Mouse (Mus musculus) limb, embryonic 13.5 days (tissue): Measurements from ENCODE around the gene Rnf144b. TPM values are rescaled to one million over a fixed set of nuclear protein-coding genes. Genes with fewer than 3 reads are reported as not detected.

Source experiments
- ATAC-seq: fragments of 200-750 bp; cut with Nextera tagmentation; 2 replicates; pipeline ENCODE4 v1.8.0; 2017; ENCODE audit warnings: low read depth, moderate number of reproducible peaks, moderate TSS enrichment; ENCODE audit not compliant: low FRiP score
- H3K27ac ChIP-seq: fragments of 300-500 bp; sonication (generic); 2 replicates; pipeline ENCODE4 v1.5.1; 2015; ENCODE audit warnings: inconsistent platforms, mild to moderate bottlenecking, moderate library complexity
- H3K27me3 ChIP-seq: fragments of 300-500 bp; sonication (generic); 2 replicates; pipeline ENCODE4 v1.6.1; 2015; ENCODE audit warnings: mild to moderate bottlenecking, inconsistent platforms
- H3K36me3 ChIP-seq: fragments of 300-500 bp; sonication (generic); 2 replicates; pipeline ENCODE4 v1.6.1; 2015; ENCODE audit warnings: inconsistent platforms, mild to moderate bottlenecking, moderate library complexity
- H3K4me1 ChIP-seq: fragments of 300-500 bp; sonication (generic); 2 replicates; pipeline ENCODE4 v1.6.1; 2015; ENCODE audit warnings: inconsistent platforms
- H3K4me2 ChIP-seq: fragments of 300-500 bp; sonication (generic); replicated peaks from 2 replicates; pipeline ENCODE4 v1.6.1; 2015; ENCODE audit warnings: inconsistent platforms, mild to moderate bottlenecking, moderate library complexity
- H3K4me3 ChIP-seq: fragments of 300-500 bp; sonication (generic); 2 replicates; pipeline ENCODE4 v1.5.1; 2015; ENCODE audit warnings: moderate library complexity, mild to moderate bottlenecking, inconsistent platforms
- H3K9ac ChIP-seq: fragments of 300-500 bp; sonication (generic); 2 replicates; pipeline ENCODE4 v1.6.1; 2015; ENCODE audit warnings: mild to moderate bottlenecking, inconsistent platforms
- H3K9me3 ChIP-seq: fragments of 300-500 bp; sonication (generic); 2 replicates; pipeline ENCODE4 v1.6.1; 2016; ENCODE audit warnings: inconsistent platforms
- WGBS: fragments of 180-500 bp; shearing (Covaris S2); methylation state at CpG from one replicate; pipeline ENCODE4 v1.1.7; 2015; 5-methylcytosine and 5-hydroxymethylcytosine counted together
- polyA plus RNA-seq: library from polyadenylated mRNA; unstranded; fragments of >200 nt; fragmentation: Nextera tagmentation; extraction: Ambion mirVana; gene quantifications from 2 replicates; pipeline ENCODE4 v1.2.1, GENCODE M21; 2015

Rnf144b gene
- polyA plus RNA-seq, 1 experiment from 2014 or later, result 2.0 TPM

DNA sequence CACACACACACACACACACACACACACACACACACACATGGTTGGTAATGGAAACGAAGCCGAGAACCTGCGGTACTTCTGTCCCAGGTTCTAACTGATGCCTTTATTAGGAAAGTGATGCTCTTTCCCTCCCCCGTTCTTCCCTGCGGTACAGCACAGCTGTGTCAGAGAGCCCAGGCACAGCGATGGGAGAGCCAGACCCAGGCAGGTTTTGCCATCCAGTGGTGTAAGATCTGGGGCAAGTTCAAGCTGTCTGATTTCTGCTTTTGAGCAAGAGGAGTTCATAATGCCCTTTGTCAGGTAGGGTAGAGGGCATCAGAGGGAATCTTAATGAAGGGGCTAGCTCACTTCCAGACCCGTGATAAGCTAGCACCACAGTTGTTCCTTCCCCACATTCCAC is 89.1 kb downstream of the Rnf144b start:
- no peaks in the 10 kb centered on the region for H3K27me3 ChIP-seq
- no peak overlapping the region for H3K4me3 ChIP-seq
- no peak overlapping the region for H3K9ac ChIP-seq
- 75% methylated on average over 7 of the region's 7 CpGs for WGBS
- ATAC-seq, result no peak
- peaks cover 15% of the 10 kb centered on the region for H3K4me1 ChIP-seq
- peaks cover under 1% of the 10 kb centered on the region; the same call in 1 of the 2 replicates for H3K9me3 ChIP-seq
- H3K4me2 ChIP-seq, result no peak overlapping the region
- H3K27ac ChIP-seq, result peak overlapping the region; percentile 56
- no peaks in the 10 kb centered on the region for H3K36me3 ChIP-seq

DNA sequence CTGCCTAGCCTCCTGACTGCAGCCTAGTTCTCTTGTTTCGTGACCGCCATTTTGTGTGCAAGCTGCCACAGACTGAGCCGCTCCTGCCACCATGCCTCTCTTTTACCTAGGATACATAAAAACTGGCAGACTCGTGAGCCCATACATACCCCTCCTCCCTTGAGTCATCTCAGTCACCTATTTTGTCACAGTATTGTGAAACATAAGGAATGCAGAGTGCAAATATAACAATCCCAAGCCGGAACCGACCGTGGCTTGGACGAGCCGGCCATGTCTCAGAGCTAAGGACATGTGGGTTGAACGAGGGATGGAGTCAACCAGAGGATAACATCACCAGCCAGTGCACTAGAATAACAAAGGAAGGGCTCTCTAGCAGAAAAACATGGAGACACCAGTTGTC is 91.4 kb downstream of the Rnf144b start:
- H3K27ac ChIP-seq, result no peak overlapping the region
- no peaks in the 10 kb centered on the region for H3K36me3 ChIP-seq
- no peaks in the 10 kb centered on the region for H3K27me3 ChIP-seq
- H3K4me1 ChIP-seq, result peaks cover 15% of the 10 kb centered on the region
- 94% methylated on average over 10 of the region's 10 CpGs for WGBS
- no peak overlapping the region for H3K4me3 ChIP-seq
- no peaks in the 10 kb centered on the region for H3K9me3 ChIP-seq
- ATAC-seq, result no peak
- no peak overlapping the region for H3K4me2 ChIP-seq
- H3K9ac ChIP-seq, result no peak overlapping the region

DNA sequence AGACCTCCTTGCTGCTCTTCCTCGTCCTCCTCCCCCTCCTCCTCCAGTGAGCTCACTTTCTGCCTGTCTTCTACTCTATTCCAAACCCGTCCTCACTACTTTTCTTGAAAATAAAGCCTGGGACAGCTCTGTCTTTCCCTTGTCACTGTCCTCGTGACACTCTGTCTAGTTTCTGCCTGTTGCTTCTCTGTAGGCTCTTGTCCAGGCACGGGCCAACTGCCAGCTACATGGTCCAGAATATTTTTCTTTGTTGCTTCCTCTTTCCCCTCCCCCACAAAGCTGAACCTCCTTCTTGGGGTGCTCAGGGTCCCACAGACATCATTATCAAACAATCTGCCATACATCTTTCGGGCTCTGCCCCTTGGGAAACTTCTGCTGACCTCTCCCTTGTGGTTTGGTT is 92.4 kb downstream of the Rnf144b start:
- H3K9ac ChIP-seq, result no peak overlapping the region
- no peak overlapping the region for H3K27ac ChIP-seq
- H3K4me1 ChIP-seq, result peaks cover 11% of the 10 kb centered on the region
- no peak for ATAC-seq
- H3K9me3 ChIP-seq, result no peaks in the 10 kb centered on the region
- WGBS, result 74% methylated on average over 5 of the region's 5 CpGs
- H3K36me3 ChIP-seq, result no peaks in the 10 kb centered on the region
- H3K27me3 ChIP-seq, result no peaks in the 10 kb centered on the region
- no peak overlapping the region for H3K4me3 ChIP-seq
- H3K4me2 ChIP-seq, result no peak overlapping the region

DNA sequence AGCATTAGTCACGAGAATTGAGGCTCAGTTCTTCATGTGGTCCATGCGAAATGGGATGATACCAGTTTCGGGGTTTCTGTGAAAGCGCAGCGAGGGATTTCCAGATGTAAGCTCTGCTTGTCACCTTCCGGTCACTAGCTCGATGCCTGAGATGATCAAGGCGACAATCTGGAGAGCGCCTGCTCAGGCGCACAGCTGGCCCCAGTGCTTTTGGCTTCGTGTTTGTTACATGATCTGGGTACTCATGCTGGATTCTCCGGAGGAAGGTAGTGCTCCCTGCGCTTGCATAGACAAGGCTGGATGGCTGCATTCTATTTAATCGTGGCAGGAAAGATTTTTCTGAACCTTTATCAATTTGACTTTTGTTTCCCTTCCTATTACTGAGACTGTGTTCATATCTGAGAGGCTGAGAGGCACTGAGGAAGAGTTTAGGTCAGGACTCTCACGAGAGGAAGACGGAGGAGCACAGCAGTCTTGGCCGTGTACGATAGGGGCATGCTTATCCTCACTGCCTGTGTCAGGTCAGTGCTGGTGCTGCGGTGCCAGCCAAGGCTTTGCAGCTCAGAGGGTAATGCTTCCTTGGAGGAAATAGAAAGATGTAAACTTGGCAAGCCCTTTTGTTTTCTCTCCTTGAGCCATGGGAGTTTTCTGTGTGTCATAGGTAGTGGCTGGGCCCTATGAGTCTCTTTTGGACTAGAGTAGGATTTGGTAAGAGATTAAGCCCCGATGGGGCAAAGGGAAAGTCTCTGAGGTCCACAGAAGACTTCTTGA is 93.5 kb downstream of the Rnf144b start:
- WGBS, result 76% methylated on average over 20 of the region's 20 CpGs

DNA sequence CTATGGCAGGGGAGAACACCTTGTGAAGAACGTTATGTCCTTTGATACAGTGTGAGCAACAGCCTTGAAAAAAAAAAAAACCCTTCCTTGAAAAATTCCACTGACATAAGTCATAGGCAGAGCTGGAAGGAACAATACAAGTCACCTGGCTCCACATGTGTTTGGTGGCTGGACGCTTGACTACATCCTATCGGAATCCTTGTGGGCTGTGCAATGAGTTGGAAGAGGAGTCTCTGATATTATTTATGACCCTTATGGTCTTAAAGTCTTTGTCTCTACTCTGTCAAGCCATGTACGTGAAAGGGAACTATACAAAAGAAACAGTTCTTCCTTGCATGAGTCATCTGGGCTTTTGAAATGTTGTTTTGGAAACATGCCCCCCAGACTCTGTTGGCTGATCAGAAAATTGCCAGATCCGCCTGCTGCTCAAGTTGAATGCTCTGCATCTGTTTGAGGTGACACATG is 94.7 kb downstream of the Rnf144b start:
- no peak overlapping the region for H3K4me3 ChIP-seq
- H3K4me1 ChIP-seq, result peaks cover 9% of the 10 kb centered on the region; the same call in 1 of the 2 replicates
- ATAC-seq, result no peak
- H3K9me3 ChIP-seq, result no peaks in the 10 kb centered on the region
- no peaks in the 10 kb centered on the region for H3K36me3 ChIP-seq
- no peak overlapping the region for H3K27ac ChIP-seq
- WGBS, result 68% methylated on average over 5 of the region's 5 CpGs
- no peak overlapping the region for H3K4me2 ChIP-seq
- H3K27me3 ChIP-seq, result no peaks in the 10 kb centered on the region
- H3K9ac ChIP-seq, result no peak overlapping the region

More for the DNA sequence above, 93.5 kb downstream of the Rnf144b start:
- no peak for ATAC-seq
- no peaks in the 10 kb centered on the region for H3K27me3 ChIP-seq
- no peak overlapping the region for H3K4me3 ChIP-seq
- no peak overlapping the region for H3K27ac ChIP-seq
- H3K9me3 ChIP-seq, result no peaks in the 10 kb centered on the region
- no peak overlapping the region for H3K4me2 ChIP-seq
- H3K4me1 ChIP-seq, result peaks cover 12% of the 10 kb centered on the region
- no peaks in the 10 kb centered on the region for H3K36me3 ChIP-seq
- no peak overlapping the region for H3K9ac ChIP-seq

DNA sequence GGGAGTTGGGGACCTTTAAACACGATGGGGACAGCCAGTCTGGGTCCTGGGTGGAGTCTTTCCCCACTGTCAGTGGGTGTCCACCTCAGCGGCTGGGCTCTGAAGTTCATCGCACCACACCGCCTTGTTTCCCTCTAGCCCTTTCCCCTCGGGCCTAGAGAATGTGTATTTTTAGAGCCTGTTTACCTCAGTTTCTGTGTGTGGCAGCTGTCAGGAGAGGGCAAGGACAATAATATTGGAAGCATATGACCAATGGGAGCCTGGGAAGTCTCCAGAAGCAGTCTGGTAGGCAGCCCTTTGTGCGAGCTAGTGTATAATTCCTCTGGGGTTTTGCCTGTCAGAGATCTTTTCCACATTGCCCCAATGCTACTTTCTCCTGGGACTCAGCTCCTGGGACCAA is 95.9 kb downstream of the Rnf144b start:
- no peaks in the 10 kb centered on the region for H3K27me3 ChIP-seq
- ATAC-seq, result no peak
- H3K27ac ChIP-seq, result no peak overlapping the region
- peaks cover 9% of the 10 kb centered on the region; the same call in 1 of the 2 replicates for H3K4me1 ChIP-seq
- no peaks in the 10 kb centered on the region for H3K9me3 ChIP-seq
- H3K4me3 ChIP-seq, result no peak overlapping the region
- H3K9ac ChIP-seq, result no peak overlapping the region
- 55% methylated on average over 6 of the region's 6 CpGs for WGBS
- H3K36me3 ChIP-seq, result no peaks in the 10 kb centered on the region
- H3K4me2 ChIP-seq, result no peak overlapping the region

DNA sequence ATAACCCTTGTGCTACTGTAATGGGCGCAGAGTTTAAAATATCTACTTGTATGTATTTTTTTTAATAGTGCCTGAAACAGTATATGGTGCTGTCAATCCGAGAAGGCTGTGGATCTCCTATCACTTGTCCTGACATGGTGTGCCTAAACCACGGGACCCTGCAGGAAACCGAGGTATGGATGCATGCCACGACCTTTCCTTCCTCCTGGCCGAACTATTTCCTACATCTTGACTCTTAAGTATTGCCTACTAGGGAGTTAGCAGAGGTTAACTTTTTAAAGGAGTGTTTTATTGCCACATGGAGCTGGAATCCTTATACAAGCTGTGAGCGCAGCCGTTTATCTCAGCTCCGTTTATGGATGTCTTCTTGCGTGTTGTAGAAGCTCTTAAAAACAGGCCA is 98.0 kb downstream of the Rnf144b start:
- H3K9ac ChIP-seq, result no peak overlapping the region
- no peak for ATAC-seq
- H3K4me3 ChIP-seq, result no peak overlapping the region
- peaks cover 15% of the 10 kb centered on the region for H3K4me1 ChIP-seq
- no peak overlapping the region for H3K27ac ChIP-seq
- 55% methylated on average over 10 of the region's 10 CpGs for WGBS
- H3K9me3 ChIP-seq, result no peaks in the 10 kb centered on the region
- no peak overlapping the region for H3K4me2 ChIP-seq
- no peaks in the 10 kb centered on the region for H3K36me3 ChIP-seq
- H3K27me3 ChIP-seq, result no peaks in the 10 kb centered on the region

DNA sequence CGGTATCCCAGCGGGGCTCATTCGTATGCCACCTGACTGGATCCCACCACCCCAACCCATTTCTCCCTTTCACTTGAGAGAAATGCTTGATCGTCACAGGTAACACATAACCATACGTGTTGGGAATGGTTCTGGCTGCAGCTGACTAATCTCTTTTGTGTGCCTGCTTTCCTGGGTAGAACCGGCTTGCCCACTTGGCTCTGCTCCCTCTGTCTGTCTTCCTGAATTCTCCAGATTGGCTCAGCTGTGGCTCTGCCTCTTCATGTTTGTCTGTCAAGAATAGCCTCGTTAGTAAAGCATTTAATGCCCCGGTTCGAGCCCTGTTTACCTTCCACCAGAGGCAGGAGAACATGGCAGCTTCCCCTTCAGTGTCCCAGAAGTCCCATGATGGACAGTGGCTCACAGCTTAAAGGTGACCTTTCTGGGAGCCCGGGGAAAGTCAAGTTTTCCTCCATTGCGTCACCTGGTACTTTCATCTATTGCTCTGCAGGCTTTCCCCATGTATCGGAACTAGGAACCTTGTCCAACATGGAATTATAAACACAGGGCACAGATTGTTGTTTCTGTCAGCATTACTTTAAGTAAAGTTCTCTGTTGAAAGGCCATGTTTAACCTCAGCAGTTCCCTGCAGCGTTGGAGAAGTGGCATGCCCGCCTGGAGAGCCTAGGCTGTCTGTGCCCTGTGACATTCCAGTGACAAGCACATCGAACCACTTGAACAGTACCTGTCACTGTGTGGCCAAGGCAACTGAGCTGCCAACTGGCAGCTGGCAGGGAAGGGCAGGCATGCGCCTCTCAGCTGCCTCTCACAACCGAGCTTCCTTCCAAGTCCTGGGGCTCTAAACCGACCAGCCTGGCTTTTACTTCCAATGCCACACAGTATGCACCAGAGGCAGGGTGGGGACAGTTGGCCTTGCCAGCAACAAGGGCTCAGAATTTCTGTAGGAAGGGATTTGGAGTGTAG is 101.4 kb downstream of the Rnf144b start:
- H3K9ac ChIP-seq, result no peak overlapping the region
- no peak overlapping the region for H3K4me3 ChIP-seq
- no peak for ATAC-seq
- no peak overlapping the region for H3K4me2 ChIP-seq
- H3K4me1 ChIP-seq, result peaks cover 15% of the 10 kb centered on the region
- H3K36me3 ChIP-seq, result no peaks in the 10 kb centered on the region
- no peak overlapping the region for H3K27ac ChIP-seq
- H3K27me3 ChIP-seq, result no peaks in the 10 kb centered on the region
- WGBS, result 76% methylated on average over 18 of the region's 18 CpGs
- no peaks in the 10 kb centered on the region for H3K9me3 ChIP-seq

DNA sequence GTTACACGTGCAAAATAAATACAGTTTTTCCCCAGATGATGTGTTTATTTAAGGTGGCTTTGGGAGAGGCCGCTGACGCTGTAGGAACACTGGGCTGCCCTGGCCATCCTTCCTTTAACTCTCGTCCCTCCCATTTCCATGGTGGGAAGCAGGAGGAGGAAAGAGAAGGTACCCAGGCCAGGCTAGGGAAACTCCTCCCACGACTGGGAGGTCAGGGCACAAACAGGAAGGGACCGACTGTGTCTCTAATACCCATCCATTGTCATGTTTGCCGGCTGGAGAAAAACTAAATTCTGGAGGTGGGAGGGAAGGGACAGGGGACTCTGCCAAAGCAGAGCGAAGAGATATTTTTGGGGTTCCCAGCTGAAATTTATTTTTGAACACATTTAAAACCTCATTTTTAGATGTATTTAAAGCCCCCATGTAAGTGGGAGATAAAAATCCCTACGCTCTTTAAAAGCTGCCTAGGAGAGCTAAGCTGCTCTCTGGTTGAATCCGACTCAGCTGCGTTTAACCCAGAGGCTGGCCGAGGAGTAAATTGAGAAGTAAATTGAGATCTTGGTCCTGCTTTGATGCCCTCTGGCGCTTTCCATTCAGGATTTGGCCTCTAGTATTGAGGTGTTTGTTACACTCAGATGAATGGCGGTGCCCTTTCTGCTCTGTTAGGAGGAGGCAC is 102.3 kb downstream of the Rnf144b start:
- no peaks in the 10 kb centered on the region for H3K27me3 ChIP-seq
- no peak overlapping the region for H3K4me3 ChIP-seq
- no peak overlapping the region for H3K9ac ChIP-seq
- H3K9me3 ChIP-seq, result no peaks in the 10 kb centered on the region
- H3K4me2 ChIP-seq, result no peak overlapping the region
- H3K36me3 ChIP-seq, result no peaks in the 10 kb centered on the region
- no peak for ATAC-seq
- 24% methylated on average over 14 of the region's 14 CpGs for WGBS
- H3K27ac ChIP-seq, result no peak overlapping the region
- H3K4me1 ChIP-seq, result peaks cover 15% of the 10 kb centered on the region

DNA sequence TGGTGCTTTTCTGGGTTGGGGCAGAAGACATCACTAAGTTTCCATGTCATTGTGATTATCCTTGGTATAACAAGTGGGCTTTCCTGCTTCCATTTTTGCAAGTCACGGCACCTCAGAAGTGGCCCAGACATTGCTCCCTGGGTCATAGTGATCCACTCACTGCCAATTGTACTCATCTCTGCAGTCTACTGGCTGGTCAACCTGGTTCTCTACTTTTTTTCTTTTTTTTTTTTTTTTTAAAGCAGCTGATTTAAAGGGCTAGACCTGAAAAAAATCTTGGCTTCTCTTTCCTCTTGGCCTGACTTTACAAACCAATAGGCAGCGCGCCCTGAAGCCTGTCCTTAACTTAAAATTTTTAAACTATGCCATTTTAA is 102.9 kb downstream of the Rnf144b start:
- WGBS, result 92% methylated on average over 3 of the region's 3 CpGs
- H3K4me3 ChIP-seq, result no peak overlapping the region
- H3K36me3 ChIP-seq, result no peaks in the 10 kb centered on the region
- H3K4me2 ChIP-seq, result no peak overlapping the region
- no peak overlapping the region for H3K27ac ChIP-seq
- no peak overlapping the region for H3K9ac ChIP-seq
- H3K27me3 ChIP-seq, result no peaks in the 10 kb centered on the region
- H3K9me3 ChIP-seq, result no peaks in the 10 kb centered on the region
- H3K4me1 ChIP-seq, result peaks cover 15% of the 10 kb centered on the region
- no peak for ATAC-seq

DNA sequence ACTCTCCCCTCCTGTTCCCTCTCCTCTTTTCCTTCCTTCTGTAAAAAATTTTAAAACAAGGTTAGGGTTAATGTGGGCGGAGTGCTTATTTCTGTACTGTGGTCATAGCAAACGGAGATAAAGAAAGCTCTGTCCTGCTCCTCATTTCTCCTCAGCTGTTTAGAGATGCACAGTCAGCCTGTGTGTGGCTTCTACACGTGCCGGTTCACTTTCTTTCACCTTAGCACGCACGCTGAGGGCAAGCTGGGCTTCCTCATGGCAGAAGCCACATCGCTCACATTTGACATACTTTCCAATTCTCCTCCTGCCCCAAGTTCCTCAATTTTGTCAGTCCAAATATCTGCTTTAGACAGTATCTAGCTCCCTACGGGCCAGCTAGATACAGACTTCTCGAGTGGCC is 103.3 kb downstream of the Rnf144b start:
- Histone ChIP-seq H3K9me3 (no peaks in the 10 kb centered on the region), H3K9ac (no peak overlapping the region), H3K4me2 (no peak overlapping the region), H3K27ac (no peak overlapping the region), H3K27me3 (no peaks in the 10 kb centered on the region), H3K36me3 (no peaks in the 10 kb centered on the region), H3K4me3 (no peak overlapping the region), H3K4me1 (peaks cover 10% of the 10 kb centered on the region)
- ATAC-seq, result no peak
- 81% methylated on average over 9 of the region's 9 CpGs for WGBS

DNA sequence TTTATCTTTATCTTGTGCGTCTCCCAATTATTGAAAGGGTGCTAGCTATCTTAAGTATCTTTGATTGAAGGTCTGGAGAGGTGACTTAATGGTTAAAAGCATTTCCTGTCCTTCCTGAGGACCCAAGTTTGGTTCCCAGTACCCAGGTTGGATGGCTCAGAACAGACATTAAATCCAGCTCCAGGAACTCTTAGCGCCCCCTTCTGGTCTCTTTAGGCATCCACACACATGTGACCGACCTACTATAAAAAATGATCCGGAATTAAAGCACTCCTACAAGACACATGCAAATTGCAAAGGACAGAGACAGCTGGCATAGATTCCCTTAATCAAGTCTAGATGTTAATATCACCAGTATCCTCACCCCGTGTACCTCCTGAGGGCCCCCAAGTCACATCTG is 104.1 kb downstream of the Rnf144b start:
- Histone ChIP-seq H3K9me3 (no peaks in the 10 kb centered on the region), H3K36me3 (no peaks in the 10 kb centered on the region), H3K27me3 (no peaks in the 10 kb centered on the region), H3K9ac (no peak overlapping the region), H3K4me1 (peaks cover 6% of the 10 kb centered on the region; the same call in 1 of the 2 replicates), H3K4me2 (no peak overlapping the region), H3K4me3 (no peak overlapping the region), H3K27ac (no peak overlapping the region)
- 93% methylated on average over 5 of the region's 5 CpGs for WGBS
- no peak for ATAC-seq
